Mouse (Mus musculus): ENCODE data around the gene Lrrfip1. TPM values are rescaled to one million over a fixed set of nuclear protein-coding genes. Genes with fewer than 3 reads are reported as not detected.

Gene Lrrfip1
- polyA plus RNA-seq, 1 experiment = 16.6 TPM

DNA sequence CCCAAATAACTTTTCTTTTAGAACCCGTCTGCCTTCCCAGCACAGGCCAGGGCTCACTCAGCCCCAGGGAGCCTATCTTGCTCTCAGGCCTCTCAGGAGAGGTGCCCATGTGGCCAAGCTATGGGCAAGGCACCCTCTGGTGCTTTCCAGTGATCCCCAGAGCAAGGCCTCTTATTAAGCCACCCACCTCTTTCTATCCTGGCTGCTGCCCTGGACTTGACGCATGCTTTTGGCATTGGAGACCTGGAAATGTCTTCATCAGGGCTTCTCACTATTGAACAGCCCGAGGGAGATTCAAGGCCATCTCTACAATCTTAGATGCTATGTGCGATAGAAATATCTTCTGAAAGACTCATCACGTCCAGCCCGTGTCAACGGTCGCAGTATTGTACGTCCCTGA, 78.9 kb downstream of the Lrrfip1 start:
- TF ChIP-seq CTCF (IDR thresholded peaks at IDR 0.05; ENCODE audit: extremely low read depth, insufficient read depth, insufficient read length, insufficient replicate concordance) (no peak), POLR2A (IDR thresholded peaks at IDR 0.05; ENCODE audit: low read depth, low read length) (no peak)
- H3K4me1 ChIP-seq (ENCODE audit: control insufficient read depth, insufficient read depth, insufficient read length) = peaks cover 6% of the 10 kb centered on the region; the same call in 1 of the 2 replicates
- H3K36me3 ChIP-seq (ENCODE audit: control insufficient read depth, insufficient read depth, low read length) = peaks cover 9% of the 10 kb centered on the region; the same call in 1 of the 2 replicates
- no peak for DNase-seq (ENCODE audit: low read depth in 1 of 2, low spot score in 2 of 2)
- no peaks in the 10 kb centered on the region for H3K27me3 ChIP-seq (ENCODE audit: control insufficient read depth, insufficient read depth, low read length)
- no peak overlapping the region for H3K27ac ChIP-seq (ENCODE audit: insufficient read depth, low read length)
- H3K4me3 ChIP-seq (ENCODE audit: extremely low read depth, insufficient read depth, insufficient read length) = no peak overlapping the region
- 93% methylated on average over 9 of the region's 9 CpGs for WGBS

- Histone ChIP-seq H3K4me3 (ENCODE audit: extremely low read depth, insufficient read depth, insufficient read length) (no peak overlapping the region), H3K36me3 (ENCODE audit: control insufficient read depth, insufficient read depth, low read length) (peaks cover 9% of the 10 kb centered on the region; the same call in 1 of the 2 replicates), H3K4me1 (ENCODE audit: control insufficient read depth, insufficient read depth, insufficient read length) (peaks cover 6% of the 10 kb centered on the region; the same call in 1 of the 2 replicates), H3K27me3 (ENCODE audit: control insufficient read depth, insufficient read depth, low read length) (no peaks in the 10 kb centered on the region), H3K27ac (ENCODE audit: insufficient read depth, low read length) (no peak overlapping the region)
- no peak for TF ChIP-seq POLR2A (IDR thresholded peaks at IDR 0.05; ENCODE audit: low read depth, low read length)
- TF ChIP-seq CTCF (IDR thresholded peaks at IDR 0.05; ENCODE audit: extremely low read depth, insufficient read depth, insufficient read length, insufficient replicate concordance) = no peak
- 91% methylated on average over 8 of the region's 8 CpGs for WGBS
- no peak for DNase-seq (ENCODE audit: low read depth in 1 of 2, low spot score in 2 of 2)
These were observed 79.4 kb downstream of the Lrrfip1 start for GRCm38 (mm10) chr1:91077980-91078379.

DNA sequence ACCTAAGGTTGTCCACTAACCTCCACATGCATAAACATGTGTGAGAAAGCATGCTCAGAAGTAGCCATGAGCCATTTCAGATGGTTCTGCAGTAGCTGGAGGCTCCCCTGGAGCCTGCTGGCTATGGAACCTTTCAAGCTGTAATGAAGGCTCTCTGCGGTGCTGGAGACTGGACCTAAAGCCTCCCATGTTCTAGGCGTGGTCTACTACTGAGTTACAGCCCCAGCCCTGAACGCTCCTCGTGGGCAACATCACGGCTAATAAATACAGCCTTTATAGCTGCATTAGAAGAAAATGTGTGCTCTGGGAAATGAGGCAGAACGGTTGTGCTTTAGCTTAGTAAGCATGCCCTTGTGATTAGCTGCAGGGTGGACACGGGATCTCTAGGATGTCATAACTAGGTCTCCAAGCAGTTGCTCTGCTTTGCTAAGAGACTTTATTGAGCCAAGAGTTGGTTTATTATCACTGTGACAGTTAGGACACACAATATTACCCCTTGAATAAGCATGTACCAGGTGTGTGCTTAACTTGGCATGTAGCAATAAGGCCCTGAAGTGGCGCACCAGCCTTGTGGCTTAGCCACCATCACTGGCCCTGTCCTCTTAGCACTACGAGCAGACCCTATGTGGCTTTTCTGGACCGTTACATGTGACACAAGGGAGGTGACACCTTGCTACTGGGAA, 81.3 kb downstream of the Lrrfip1 start:
- 58% methylated on average over 10 of the region's 10 CpGs for WGBS
- peak overlapping the region; percentile 60 for H3K27ac ChIP-seq (ENCODE audit: insufficient read depth, low read length)

GRCm38 (mm10) chr1:91080423-91080749, 81.8 kb downstream of the Lrrfip1 start:
- Histone ChIP-seq H3K27ac (ENCODE audit: insufficient read depth, low read length) (peak overlapping the region; percentile 60), H3K4me1 (ENCODE audit: control insufficient read depth, insufficient read depth, insufficient read length) (peaks cover 6% of the 10 kb centered on the region; the same call in 1 of the 2 replicates), H3K36me3 (ENCODE audit: control insufficient read depth, insufficient read depth, low read length) (peaks cover 16% of the 10 kb centered on the region), H3K27me3 (ENCODE audit: control insufficient read depth, insufficient read depth, low read length) (no peaks in the 10 kb centered on the region), H3K4me3 (ENCODE audit: extremely low read depth, insufficient read depth, insufficient read length) (no peak overlapping the region)
- 32% methylated on average over 7 of the region's 7 CpGs for WGBS
- TF ChIP-seq POLR2A (IDR thresholded peaks at IDR 0.05; ENCODE audit: low read depth, low read length) = no peak
- TF ChIP-seq CTCF (IDR thresholded peaks at IDR 0.05; ENCODE audit: extremely low read depth, insufficient read depth, insufficient read length, insufficient replicate concordance) = peak; percentile 3; the same call in 1 of the 2 replicates
- DNase-seq (ENCODE audit: low read depth in 1 of 2, low spot score in 2 of 2) = peak; percentile 32 to 59

More for the DNA sequence above, 81.3 kb downstream of the Lrrfip1 start:
- no peak overlapping the region for H3K4me3 ChIP-seq (ENCODE audit: extremely low read depth, insufficient read depth, insufficient read length)
- peaks cover 6% of the 10 kb centered on the region; the same call in 1 of the 2 replicates for H3K4me1 ChIP-seq (ENCODE audit: control insufficient read depth, insufficient read depth, insufficient read length)
- peaks cover 16% of the 10 kb centered on the region for H3K36me3 ChIP-seq (ENCODE audit: control insufficient read depth, insufficient read depth, low read length)
- H3K27me3 ChIP-seq (ENCODE audit: control insufficient read depth, insufficient read depth, low read length) = no peaks in the 10 kb centered on the region
- TF ChIP-seq POLR2A (IDR thresholded peaks at IDR 0.05; ENCODE audit: low read depth, low read length) = no peak
- no peak for TF ChIP-seq CTCF (IDR thresholded peaks at IDR 0.05; ENCODE audit: extremely low read depth, insufficient read depth, insufficient read length, insufficient replicate concordance)
- no peak for DNase-seq (ENCODE audit: low read depth in 1 of 2, low spot score in 2 of 2)

GRCm38 (mm10) chr1:91084374-91084773, 85.8 kb downstream of the Lrrfip1 start:
- Histone ChIP-seq H3K36me3 (ENCODE audit: control insufficient read depth, insufficient read depth, low read length) (peaks cover 12% of the 10 kb centered on the region), H3K27ac (ENCODE audit: insufficient read depth, low read length) (no peak overlapping the region), H3K4me1 (ENCODE audit: control insufficient read depth, insufficient read depth, insufficient read length) (peaks cover 6% of the 10 kb centered on the region; the same call in 1 of the 2 replicates), H3K27me3 (ENCODE audit: control insufficient read depth, insufficient read depth, low read length) (no peaks in the 10 kb centered on the region), H3K4me3 (ENCODE audit: extremely low read depth, insufficient read depth, insufficient read length) (no peak overlapping the region)
- no peak for DNase-seq (ENCODE audit: low read depth in 1 of 2, low spot score in 2 of 2)
- TF ChIP-seq CTCF (IDR thresholded peaks at IDR 0.05; ENCODE audit: extremely low read depth, insufficient read depth, insufficient read length, insufficient replicate concordance) = no peak
- WGBS = 91% methylated on average over 8 of the region's 8 CpGs

DNA sequence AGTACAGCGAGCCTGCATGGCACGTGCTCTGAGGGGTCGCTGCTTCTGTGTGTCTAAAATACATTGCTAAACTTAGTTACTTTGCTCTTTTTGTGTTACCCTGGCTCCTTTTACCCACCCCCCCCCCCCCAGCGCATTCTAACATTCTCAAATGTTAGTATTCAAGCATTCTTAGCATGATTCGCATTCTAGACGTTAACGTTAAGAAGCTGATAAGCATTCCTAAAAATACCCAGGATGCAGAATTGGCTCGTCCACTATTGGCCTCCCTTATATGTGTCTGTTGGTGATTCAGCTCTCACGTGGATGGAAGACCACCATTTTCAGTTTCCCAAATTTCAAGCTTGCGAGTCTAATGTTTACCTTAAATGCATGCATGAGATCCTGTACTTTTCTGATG, 86.5 kb downstream of the Lrrfip1 start:
- WGBS = 89% methylated on average over 10 of the region's 10 CpGs
- peaks cover 12% of the 10 kb centered on the region for H3K36me3 ChIP-seq (ENCODE audit: control insufficient read depth, insufficient read depth, low read length)
- TF ChIP-seq POLR2A (IDR thresholded peaks at IDR 0.05; ENCODE audit: low read depth, low read length) (no peak), CTCF (IDR thresholded peaks at IDR 0.05; ENCODE audit: extremely low read depth, insufficient read depth, insufficient read length, insufficient replicate concordance) (no peak)
- H3K4me3 ChIP-seq (ENCODE audit: extremely low read depth, insufficient read depth, insufficient read length) = no peak overlapping the region
- no peaks in the 10 kb centered on the region for H3K27me3 ChIP-seq (ENCODE audit: control insufficient read depth, insufficient read depth, low read length)
- peaks cover 6% of the 10 kb centered on the region; the same call in 1 of the 2 replicates for H3K4me1 ChIP-seq (ENCODE audit: control insufficient read depth, insufficient read depth, insufficient read length)
- no peak overlapping the region for H3K27ac ChIP-seq (ENCODE audit: insufficient read depth, low read length)
- DNase-seq (ENCODE audit: low read depth in 1 of 2, low spot score in 2 of 2) = no peak

GRCm38 (mm10) chr1:91085686-91086085, 87.1 kb downstream of the Lrrfip1 start:
- TF ChIP-seq CTCF (IDR thresholded peaks at IDR 0.05; ENCODE audit: extremely low read depth, insufficient read depth, insufficient read length, insufficient replicate concordance) (no peak), POLR2A (IDR thresholded peaks at IDR 0.05; ENCODE audit: low read depth, low read length) (no peak)
- 67% methylated on average over 2 of the region's 2 CpGs for WGBS
- H3K27ac ChIP-seq (ENCODE audit: insufficient read depth, low read length) = 0 out of 2 replicates have a peak overlapping the region, but pooled peaks have one; percentile 44
- H3K4me1 ChIP-seq (ENCODE audit: control insufficient read depth, insufficient read depth, insufficient read length) = no peaks in the 10 kb centered on the region; the same call in 1 of the 2 replicates
- no peaks in the 10 kb centered on the region for H3K27me3 ChIP-seq (ENCODE audit: control insufficient read depth, insufficient read depth, low read length)
- DNase-seq (ENCODE audit: low read depth in 1 of 2, low spot score in 2 of 2) = no peak
- no peak overlapping the region for H3K4me3 ChIP-seq (ENCODE audit: extremely low read depth, insufficient read depth, insufficient read length)
- H3K36me3 ChIP-seq (ENCODE audit: control insufficient read depth, insufficient read depth, low read length) = peaks cover 12% of the 10 kb centered on the region

All from spleen, adult 2 months (tissue).